Mouse (Mus musculus): ENCODE results near the gene Cpeb3.
"Not testable (repeated sequence)": the region's sequence is repeated elsewhere in the genome, so short reads cannot be mapped to it uniquely, and the experiment has no call there.

Cpeb3 gene

DNA sequence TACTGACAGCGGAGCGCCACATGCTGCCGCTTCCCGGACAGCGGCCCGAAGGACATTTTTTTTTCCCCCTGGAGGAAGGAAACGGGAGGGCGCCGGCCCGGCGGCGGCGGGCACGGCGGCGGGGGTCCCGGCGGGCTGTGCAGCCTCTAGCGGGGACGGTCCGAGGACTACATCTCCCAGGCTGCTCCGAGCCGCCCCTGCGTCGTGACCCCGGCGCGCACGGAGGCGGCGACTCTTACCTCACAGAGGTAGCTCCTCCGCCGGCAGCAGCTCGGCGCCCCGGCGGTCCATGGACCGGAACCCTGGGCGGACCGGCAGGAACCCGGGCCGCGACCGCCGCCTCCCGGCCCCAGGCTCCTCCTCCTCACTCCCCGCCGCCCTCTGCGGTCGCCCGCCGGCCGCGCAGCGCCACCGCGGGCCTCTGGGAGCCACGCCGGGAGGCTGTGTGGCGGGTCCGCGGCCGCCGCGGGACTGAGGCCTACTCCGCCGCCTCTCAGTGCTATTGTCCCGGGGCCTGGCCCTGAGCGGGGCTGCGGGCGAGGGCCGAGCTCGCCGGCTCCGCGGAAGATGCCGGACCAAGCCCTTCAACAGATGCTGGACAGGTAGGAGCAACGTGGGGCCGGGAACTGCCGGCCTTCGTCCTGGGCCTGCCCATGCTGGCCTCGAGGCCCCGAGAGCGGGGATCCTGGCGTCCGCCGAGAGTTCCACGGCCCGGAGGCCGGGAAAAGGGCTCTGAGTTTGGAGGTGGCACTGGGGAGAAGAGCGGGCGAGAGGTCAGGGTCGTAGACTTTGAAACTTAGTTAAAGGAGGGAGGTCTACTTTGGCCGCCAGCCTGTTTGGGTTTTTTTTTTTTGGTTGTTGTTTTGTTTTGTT is 862 bp downstream of the Cpeb3 start, which contains the start of gene March5:
TSS of gene March5 (plus strand) at position 241 of the 873 bp plus-strand sequence.
- peak; percentile 74 to 83 for DNase-seq (ENCODE audit: low spot score in 2 of 2)

GRCm38 (mm10) chr19:37206641-37207302 is 1.6 kb downstream of the Cpeb3 start:
- DNase-seq (ENCODE audit: low spot score in 2 of 2) = peak; percentile 15 to 26

DNA sequence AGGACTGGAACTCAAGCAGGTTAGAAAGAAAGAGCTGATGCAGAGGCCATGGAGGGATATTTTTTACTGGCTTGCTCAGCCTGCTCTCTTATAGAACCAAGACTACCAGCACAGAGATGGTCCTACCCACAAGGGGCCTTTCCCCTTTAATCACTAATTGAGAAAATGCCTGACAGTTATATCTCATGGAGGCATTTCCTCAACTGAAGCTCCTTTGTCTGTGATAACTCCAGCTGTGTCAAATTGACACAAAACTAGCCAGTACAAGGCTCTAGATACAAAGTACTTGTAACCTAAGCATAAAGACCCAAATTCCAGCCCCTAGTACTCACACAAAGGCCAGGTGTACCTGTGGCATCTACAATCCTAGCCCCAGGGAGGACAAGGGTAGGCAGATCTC is 3.2 kb downstream of the Cpeb3 start:
- DNase-seq (ENCODE audit: low spot score in 2 of 2) = not testable (repeated sequence)

DNA sequence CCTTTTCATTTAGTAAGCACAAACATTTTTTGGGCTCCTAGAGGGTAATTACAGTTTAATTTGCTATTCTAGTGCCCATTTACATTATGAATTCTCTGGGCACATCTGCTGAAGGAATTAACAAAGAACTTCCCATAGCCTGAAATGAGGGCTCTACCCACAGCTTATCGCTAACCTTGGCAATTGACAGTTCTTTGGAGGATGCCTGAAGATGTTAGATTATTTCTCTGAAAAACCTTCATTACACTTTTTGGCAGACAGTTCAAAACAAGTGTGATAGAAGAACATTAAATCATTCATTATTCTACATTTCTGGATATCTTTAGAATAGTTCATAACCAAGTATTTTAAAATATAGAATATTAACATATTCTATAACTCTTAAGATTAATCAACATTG is 5.0 kb downstream of the Cpeb3 start:
- DNase-seq (ENCODE audit: low spot score in 2 of 2) = no peak

GRCm38 (mm10) chr19:37199889-37200288 is 8.5 kb downstream of the Cpeb3 start:
- DNase-seq (ENCODE audit: low spot score in 2 of 2) = no peak

- no peak for DNase-seq (ENCODE audit: low spot score in 2 of 2)
Observed at GRCm38 (mm10) chr19:37198165-37198880, 10.1 kb downstream of the Cpeb3 start.

GRCm38 (mm10) chr19:37192475-37193058 is 15.8 kb downstream of the Cpeb3 start:
- no peak for DNase-seq (ENCODE audit: low spot score in 2 of 2)

DNA sequence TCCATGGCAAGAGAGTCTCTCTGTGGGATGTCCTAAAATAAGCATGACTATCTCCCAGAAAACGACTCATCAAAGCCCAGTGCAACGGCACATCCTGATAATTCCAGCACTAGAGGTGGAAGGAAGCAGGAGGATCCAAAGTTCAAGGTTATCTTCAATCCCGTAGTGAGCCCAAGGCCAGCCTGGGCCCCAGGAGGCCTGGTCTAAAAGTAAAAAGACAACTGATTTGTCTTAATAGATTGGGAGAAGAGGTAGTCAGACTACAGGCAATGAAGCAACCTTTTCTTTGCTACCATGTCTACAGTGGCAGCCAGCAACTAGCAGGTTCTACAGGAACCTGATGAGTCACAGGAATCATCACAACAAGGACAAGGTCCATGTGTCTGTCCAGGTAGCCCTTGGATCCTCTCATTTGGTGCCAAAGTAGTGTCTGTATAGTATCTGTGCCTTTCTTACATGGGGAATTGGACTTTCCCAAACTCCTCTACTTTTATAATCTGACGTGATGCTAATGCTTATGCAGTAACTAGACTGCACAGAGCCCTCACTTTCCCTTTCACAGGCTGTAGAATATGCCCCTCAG is 19.9 kb downstream of the Cpeb3 start:
- DNase-seq (ENCODE audit: low spot score in 2 of 2) = no peak

DNA sequence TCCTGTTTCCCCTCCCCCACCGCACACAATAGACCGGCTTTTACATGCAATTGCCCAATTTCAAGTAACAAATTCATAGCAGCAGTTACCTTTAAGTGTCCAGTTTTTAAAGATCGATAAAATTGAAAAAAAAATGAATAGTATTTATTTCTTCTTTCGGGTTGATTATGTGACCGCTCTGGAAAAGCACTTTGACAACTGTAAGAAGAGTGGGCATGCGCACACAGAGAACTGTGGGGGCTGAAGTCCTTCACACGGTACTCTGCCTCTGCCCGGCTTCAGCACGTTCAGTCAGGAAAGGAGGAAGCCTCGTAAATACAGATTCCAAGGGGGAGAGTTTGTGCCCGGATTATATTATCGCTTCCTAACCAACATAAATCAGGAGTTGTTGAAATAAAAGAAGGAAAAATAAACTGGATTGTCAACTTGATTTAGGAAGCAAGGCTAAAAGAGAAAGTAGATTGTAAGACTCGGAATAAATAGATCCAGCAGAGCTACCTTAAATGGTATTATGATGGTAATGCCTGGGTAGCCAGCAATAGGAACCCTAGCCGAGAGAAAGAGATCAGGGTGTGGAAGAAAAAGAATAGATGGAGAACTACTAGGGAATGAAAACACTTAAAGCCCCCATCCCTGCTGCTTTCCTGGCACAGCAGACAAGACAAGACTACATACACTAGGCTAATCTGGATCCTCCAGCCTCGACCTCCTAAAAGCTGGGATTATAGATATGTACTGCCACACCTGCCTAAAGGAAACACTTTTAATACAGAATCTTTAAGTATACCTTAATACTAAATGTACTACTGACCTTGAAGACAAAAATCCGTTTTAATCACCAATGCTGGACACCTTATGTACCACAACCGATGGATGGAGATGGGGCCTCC is 30.3 kb downstream of the Cpeb3 start:
- peak in 1 of 2 experiments; percentile 40 for DNase-seq (ENCODE audit: low spot score in 2 of 2)

DNA sequence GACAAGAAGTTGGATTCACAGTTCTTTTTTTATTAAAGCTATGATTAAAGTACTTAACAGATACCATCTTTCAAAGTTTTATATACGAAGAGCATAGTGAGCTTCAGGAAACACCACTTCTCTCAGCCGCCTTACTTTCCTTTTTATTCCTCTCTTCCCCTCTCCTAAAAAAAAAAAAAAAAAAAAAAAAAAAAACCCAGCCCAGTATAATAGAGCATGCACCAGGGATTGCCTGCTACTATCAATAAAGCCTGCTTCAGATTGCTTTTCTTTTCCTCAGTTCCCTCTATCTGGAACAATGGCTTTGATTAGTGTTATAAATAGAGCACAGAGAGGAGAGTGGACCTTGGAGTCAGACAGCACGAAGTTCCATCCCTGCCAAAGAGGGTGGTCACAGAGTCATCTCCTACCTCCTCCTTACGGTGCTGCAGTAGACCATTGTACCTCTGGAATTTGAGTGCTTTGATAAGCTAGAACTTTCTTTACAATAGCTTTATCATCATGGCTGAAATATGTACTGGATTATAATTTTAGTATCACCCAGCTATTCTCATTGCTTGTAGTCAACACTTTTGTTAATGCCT is 31.4 kb downstream of the Cpeb3 start:
- no peak for DNase-seq (ENCODE audit: low spot score in 2 of 2)

- no peak for DNase-seq (ENCODE audit: low spot score in 2 of 2)
Observed at GRCm38 (mm10) chr19:37175919-37176318, 32.5 kb downstream of the Cpeb3 start.

GRCm38 (mm10) chr19:37175436-37175805 is 33.0 kb downstream of the Cpeb3 start:
- DNase-seq (ENCODE audit: low spot score in 2 of 2) = no peak

- DNase-seq (ENCODE audit: low spot score in 2 of 2) = peak; percentile 36 to 50
Observed at GRCm38 (mm10) chr19:37174716-37175435, 33.5 kb downstream of the Cpeb3 start.

DNA sequence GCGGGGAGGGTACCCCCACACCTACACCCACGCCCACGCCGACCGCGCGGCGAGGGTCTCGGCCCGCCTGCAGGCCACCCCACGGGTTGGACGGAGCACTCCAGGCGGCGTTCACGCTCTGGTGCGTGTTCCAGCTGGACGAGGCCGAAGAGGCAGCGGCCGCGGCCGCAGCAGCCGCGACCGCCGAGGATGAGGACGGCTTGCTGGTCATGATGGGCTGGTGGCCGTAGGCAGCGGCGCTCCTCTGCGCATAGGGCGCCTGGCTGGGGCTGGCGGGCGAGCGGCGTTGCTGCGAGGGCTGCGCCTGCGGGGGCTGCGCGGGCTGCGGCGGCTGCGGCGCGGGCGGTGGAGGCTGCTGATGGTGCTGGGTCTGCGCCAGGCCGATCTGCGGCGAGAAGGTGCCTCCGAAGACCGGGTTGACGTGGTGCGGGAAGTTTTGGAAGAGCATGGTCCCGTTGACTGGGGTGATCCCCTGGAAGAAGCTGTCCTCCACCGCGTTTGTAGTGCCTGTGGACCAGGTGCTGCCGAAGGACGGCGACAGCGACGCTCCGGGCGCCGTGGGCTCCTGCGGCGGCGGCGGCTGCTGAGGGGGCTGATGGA is 34.2 kb downstream of the Cpeb3 start:
- peak; percentile 24 to 31 for DNase-seq (ENCODE audit: low spot score in 2 of 2)

GRCm38 (mm10) chr19:37173331-37174115 is 34.9 kb downstream of the Cpeb3 start:
- DNase-seq (ENCODE audit: low spot score in 2 of 2) = no peak

DNA sequence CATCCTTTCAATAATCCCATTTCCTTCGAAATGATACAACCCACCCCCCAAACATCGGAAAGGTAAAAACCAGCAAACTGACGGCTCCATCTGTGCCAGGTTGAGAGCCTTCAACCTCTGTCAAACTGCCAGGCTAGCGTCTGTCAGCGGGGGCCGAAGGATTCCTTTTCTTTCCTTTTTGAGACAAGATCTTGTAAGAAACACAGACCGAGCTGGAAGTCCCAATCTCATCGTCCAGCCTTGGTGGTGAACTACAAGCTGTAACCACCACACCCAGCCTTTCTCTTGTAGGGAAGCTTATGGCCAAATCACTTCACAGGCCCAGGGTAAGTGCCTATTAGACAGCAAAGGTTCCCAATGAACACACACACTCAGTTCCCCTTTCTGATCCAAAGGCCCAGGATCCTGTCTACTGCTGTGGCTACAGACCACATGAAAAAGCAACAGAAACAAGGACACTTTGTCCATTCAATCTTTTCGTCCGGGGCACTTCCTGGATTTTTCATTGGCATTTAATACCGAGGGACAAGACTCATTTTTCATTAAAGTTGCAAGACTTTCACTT is 35.8 kb downstream of the Cpeb3 start:
- no peak for DNase-seq (ENCODE audit: low spot score in 2 of 2)

DNA sequence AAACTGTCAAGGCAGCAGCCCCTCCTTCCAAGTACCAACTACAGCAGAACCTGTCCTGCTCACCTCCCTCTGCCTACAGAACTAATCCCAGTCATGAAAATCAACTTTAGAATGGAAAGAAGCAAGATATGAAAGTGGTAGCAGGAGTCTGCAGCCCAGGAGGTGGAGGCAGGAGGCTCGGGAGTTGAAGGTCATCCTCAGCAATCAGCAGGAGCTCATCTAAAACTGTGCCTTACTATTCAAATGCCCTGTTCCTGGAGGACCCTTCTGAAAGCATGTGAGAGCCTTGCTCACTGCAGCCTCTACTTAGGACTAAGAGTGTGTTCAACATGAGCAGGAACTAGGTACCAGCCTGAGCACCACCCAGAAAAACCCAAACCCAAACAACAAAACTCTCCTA is 36.3 kb downstream of the Cpeb3 start:
- no peak for DNase-seq (ENCODE audit: low spot score in 2 of 2)

- DNase-seq (ENCODE audit: low spot score in 2 of 2) = no peak
Observed at GRCm38 (mm10) chr19:37156770-37157336, 51.5 kb downstream of the Cpeb3 start.
